18 mouse cellular contexts compared by ENCODE assay signal in the genomic region with DNA sequence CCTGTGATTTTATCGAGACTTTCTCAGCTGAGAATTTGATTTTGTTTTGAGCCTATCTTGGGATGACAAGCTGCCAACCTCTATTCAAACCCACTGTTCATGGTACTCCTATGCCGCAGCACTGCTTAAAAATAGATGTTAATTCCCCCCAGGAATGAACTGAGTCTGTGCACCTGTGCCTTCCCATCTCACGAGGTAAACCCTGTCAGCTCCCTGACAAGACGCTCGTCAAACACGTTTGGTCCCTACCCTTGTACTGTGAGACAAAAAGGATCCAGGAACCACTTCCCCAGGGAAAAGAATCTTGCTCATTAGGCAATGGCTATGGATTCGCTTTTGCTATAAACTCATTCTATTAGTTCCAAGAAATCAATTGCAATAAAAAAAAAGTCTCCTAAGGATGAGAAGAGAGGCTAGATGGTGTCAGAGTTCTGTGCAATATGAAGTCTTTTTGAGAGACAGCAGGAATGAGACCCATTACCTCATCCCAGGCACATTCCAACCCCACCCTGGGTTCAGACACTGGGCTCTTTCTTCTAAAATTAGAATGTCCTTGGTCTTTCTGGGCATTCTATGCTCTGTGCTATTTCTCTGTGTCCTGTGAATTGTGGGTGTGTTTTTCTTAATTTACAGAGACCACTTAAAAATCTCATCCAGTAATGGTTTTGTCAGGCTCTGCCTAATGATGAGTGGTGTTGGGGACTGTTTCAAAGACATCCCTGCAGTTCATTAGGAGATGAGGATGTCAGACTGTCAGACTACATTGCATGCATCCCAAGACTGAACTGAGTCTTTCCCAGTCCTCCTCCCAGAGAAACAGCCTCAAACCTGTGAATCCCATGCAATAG.
A peak's percentile ranks its signal among the peaks of the same experiment; 100 is the strongest.
DNase-seq lines count a peak whose midpoint lies in the region; ATAC-seq and TF ChIP-seq lines count a peak whose summit lies in the region.
"Had no signal": no experiment of that assay in that cellular context is flagged by ENCODE, and none has a peak within 500 bp of the region (broad histone marks: within the 10 kb centered on the region; RNA-seq: fewer than 3 reads in every experiment).

No protein-coding gene starts in this region.

- peaks cover 7% of the 10 kb centered on the region for H3K9me3 ChIP-seq in heart, embryonic 16.5 days (replicated peaks; ENCODE audit: control insufficient read depth, low read length)
- H3K9me3 ChIP-seq in forebrain, postnatal 0 days (ENCODE audit: low read length) = no peaks in the 10 kb centered on the region
- H3K9me3 ChIP-seq: embryonic facial prominence, embryonic 15.5 days; liver, embryonic 12.5 days had no signal

- no peak for DNase-seq in heart, adult 2 months
- no peak for DNase-seq in heart, postnatal 36 days
- peak; percentile 84 for DNase-seq in Muller cell, postnatal 12 days (ENCODE audit: inconsistent ontology term)
- no peak for DNase-seq in forebrain, postnatal 0 days
- DNase-seq in cerebellum, postnatal 25 days = no peak
- DNase-seq: cerebellum, adult 9-11 months; gastrocnemius, postnatal 10 days; kidney, adult 11 months; lung, adult 2 months; right cerebral cortex, adult 18-20 months; thymus, postnatal 14 days had no signal

- 59% methylated on average over 7 of the region's 7 CpGs for WGBS in heart, adult 2 months
- WGBS in heart, embryonic 16.5 days = 53% methylated on average over 7 of the region's 7 CpGs
- 58% methylated on average over 7 of the region's 7 CpGs for WGBS in forebrain, postnatal 0 days

- H3K79me3 ChIP-seq in C2C12 (ENCODE audit: low read depth) = no peaks in the 10 kb centered on the region

- no peak overlapping the region for H3K9ac ChIP-seq in heart, adult 2 months (ENCODE audit: low read depth, low read length)
- H3K9ac ChIP-seq in heart, embryonic 16.5 days (ENCODE audit: low read length) = no peak overlapping the region
- no peak overlapping the region for H3K9ac ChIP-seq in forebrain, postnatal 0 days
- H3K9ac ChIP-seq: embryonic facial prominence, embryonic 15.5 days; limb, embryonic 12.5 days; liver, embryonic 12.5 days had no signal

- H3K27me3 ChIP-seq in heart, adult 2 months (ENCODE audit: control insufficient read depth, insufficient read depth, low read length) = no peaks in the 10 kb centered on the region
- no peaks in the 10 kb centered on the region for H3K27me3 ChIP-seq in C2C12 (ENCODE audit: control insufficient read depth, insufficient read depth, insufficient read length)
- no peaks in the 10 kb centered on the region for H3K27me3 ChIP-seq in heart, embryonic 16.5 days (ENCODE audit: control insufficient read depth, insufficient read depth, low read length)
- no peaks in the 10 kb centered on the region for H3K27me3 ChIP-seq in forebrain, postnatal 0 days (ENCODE audit: insufficient read depth, low read length)
- H3K27me3 ChIP-seq: embryonic facial prominence, embryonic 15.5 days; limb, embryonic 12.5 days; liver, embryonic 12.5 days; megakaryocyte, embryonic 14.5 days; Patski had no signal

- peaks cover 3% of the 10 kb centered on the region for H3K4me1 ChIP-seq in heart, adult 2 months (ENCODE audit: control insufficient read depth, insufficient read depth, low read length)
- H3K4me1 ChIP-seq in heart, embryonic 16.5 days (ENCODE audit: control insufficient read depth, insufficient read depth, low read length) = peaks cover 10% of the 10 kb centered on the region
- H3K4me1 ChIP-seq in forebrain, postnatal 0 days (ENCODE audit: insufficient read depth) = no peaks in the 10 kb centered on the region
- H3K4me1 ChIP-seq: embryonic facial prominence, embryonic 15.5 days; limb, embryonic 12.5 days; liver, embryonic 12.5 days; megakaryocyte, embryonic 14.5 days had no signal

- no peaks in the 10 kb centered on the region for H3K79me2 ChIP-seq in heart, adult 2 months (replicated peaks; ENCODE audit: control insufficient read depth, insufficient read depth, low read length)
- H3K79me2 ChIP-seq in C2C12 (ENCODE audit: control insufficient read depth, insufficient read depth) = no peaks in the 10 kb centered on the region

- intact Hi-C loops in heart, adult 2 months (cut with DNase I) = loop anchor here (5.0 kb wide), 1 partner anchor 650 kb away; no protein-coding TSS in a partner anchor
- intact Hi-C loops in heart, postnatal 36 days (cut with DNase I) = no loop called here

- TF ChIP-seq CTCF in heart, adult 2 months (IDR thresholded peaks at IDR 0.05) = no peak
- no peak for TF ChIP-seq CTCF in C2C12 (IDR thresholded peaks at IDR 0.05; ENCODE audit: control insufficient read depth, insufficient read depth, insufficient read length)
- no peak for TF ChIP-seq CTCF in forebrain, postnatal 0 days (IDR thresholded peaks at IDR 0.05; ENCODE audit: low read depth)

- no peak overlapping the region for H3K4me2 ChIP-seq in heart, embryonic 16.5 days (ENCODE audit: low read depth, low read length)
- H3K4me2 ChIP-seq in forebrain, postnatal 0 days (ENCODE audit: low read depth) = no peak overlapping the region
- H3K4me2 ChIP-seq: embryonic facial prominence, embryonic 15.5 days; limb, embryonic 12.5 days; liver, embryonic 12.5 days had no signal

- H3K36me3 ChIP-seq in heart, adult 2 months (ENCODE audit: control insufficient read depth, insufficient read depth, low read length) = no peaks in the 10 kb centered on the region
- no peaks in the 10 kb centered on the region for H3K36me3 ChIP-seq in C2C12 (ENCODE audit: control insufficient read depth, insufficient read depth)
- no peaks in the 10 kb centered on the region for H3K36me3 ChIP-seq in heart, embryonic 16.5 days (ENCODE audit: control insufficient read depth, insufficient read depth)
- H3K36me3 ChIP-seq in forebrain, postnatal 0 days (ENCODE audit: insufficient read depth) = no peaks in the 10 kb centered on the region
- H3K36me3 ChIP-seq: embryonic facial prominence, embryonic 15.5 days; limb, embryonic 12.5 days; liver, embryonic 12.5 days had no signal

- H3ac ChIP-seq in C2C12 (ENCODE audit: control insufficient read depth, insufficient read length, low read depth) = no peak overlapping the region

- H3K27ac ChIP-seq in heart, adult 2 months = peak overlapping the region; percentile 2; the same call in 1 of the 2 replicates
- H3K27ac ChIP-seq in heart, embryonic 16.5 days (ENCODE audit: low read length) = peak overlapping the region; percentile 49
- H3K27ac ChIP-seq in forebrain, postnatal 0 days (ENCODE audit: low read depth, low read length) = no peak overlapping the region
- H3K27ac ChIP-seq: embryonic facial prominence, embryonic 15.5 days; limb, embryonic 12.5 days; liver, embryonic 12.5 days had no signal

- no peak for TF ChIP-seq EP300 in heart, adult 2 months (IDR thresholded peaks at IDR 0.05; ENCODE audit: insufficient read depth, low read depth, low read length)

- no peak overlapping the region for H3K4me3 ChIP-seq in heart, adult 2 months
- H3K4me3 ChIP-seq in C2C12 (ENCODE audit: insufficient read depth, poor library complexity, severe bottlenecking) = no peak overlapping the region
- H3K4me3 ChIP-seq in heart, embryonic 16.5 days (ENCODE audit: low read length) = no peak overlapping the region
- H3K4me3 ChIP-seq in forebrain, postnatal 0 days (ENCODE audit: low read depth, low read length) = no peak overlapping the region
- H3K4me3 ChIP-seq: embryonic facial prominence, embryonic 15.5 days; limb, embryonic 12.5 days; liver, embryonic 12.5 days; megakaryocyte, embryonic 14.5 days had no signal

- TF ChIP-seq POLR2A in heart, adult 2 months (IDR thresholded peaks at IDR 0.05; ENCODE audit: insufficient read depth, low read depth, low read length) = no peak

- peak; percentile 63; the same call in 1 of the 2 replicates for ATAC-seq in heart, embryonic 16.5 days (replicated peaks; ENCODE audit: extremely low read depth, insufficient read depth, low FRiP score)
- ATAC-seq in forebrain, postnatal 0 days = no peak
- ATAC-seq: liver, embryonic 12.5 days; Patski had no signal

TF ChIP-seq in C2C12, 6 proteins besides CTCF, POLR2A, EP300 and RAD21:
- TF ChIP-seq MYOD1 (IDR thresholded peaks at IDR 0.05; ENCODE audit: control insufficient read depth, insufficient read length, low read depth) (peak; percentile 25), MYOG (IDR thresholded peaks at IDR 0.05; ENCODE audit: control insufficient read depth, extremely low read depth, insufficient read length) (no peak)
